Mouse (Mus musculus): ENCODE data around the gene Met.

GRCm38 (mm10) chr6:17501440-17501839 is 37.8 kb downstream of the Met start:
- TF ChIP-seq CTCF (IDR thresholded peaks at IDR 0.05; ENCODE audit: control insufficient read depth, insufficient read depth, insufficient read length), result no peak
- TF ChIP-seq MYOD1 (IDR thresholded peaks at IDR 0.05; ENCODE audit: control insufficient read depth, insufficient read length, low read depth), result no peak
